Mouse (Mus musculus) stomach, postnatal 0 days (tissue): ENCODE measurements around the gene Klk1b3.

Experiments used
- CTCF ChIP-seq: IDR thresholded peaks from 2 replicates; pipeline ENCODE4 v1.5.1; 2016; ENCODE audit warnings: antibody characterized with exemption, low read depth, mild to moderate bottlenecking, moderate library complexity
- EP300 ChIP-seq: optimal IDR thresholded peaks from 2 replicates; pipeline ENCODE3; 2016; ENCODE audit warnings: antibody characterized with exemption

DNA sequence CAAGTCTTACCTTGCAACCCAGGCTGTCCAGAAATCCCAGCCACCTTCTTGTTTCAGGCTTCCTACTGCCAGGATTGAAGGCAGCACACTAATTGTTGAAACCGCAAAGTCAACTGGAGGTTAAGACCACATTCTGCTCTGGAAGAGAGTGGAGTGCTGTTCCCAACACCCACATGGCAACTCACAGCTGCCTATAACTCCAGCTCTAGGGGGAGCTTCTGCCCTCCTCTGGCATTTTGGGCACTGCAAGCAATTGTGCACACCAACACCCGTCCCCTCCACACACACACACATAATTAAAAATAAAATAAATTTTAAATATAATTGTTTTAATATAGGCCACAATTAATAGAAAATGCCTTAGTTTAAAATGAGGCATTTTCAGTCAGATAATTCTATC lies 43.2 kb downstream of the Klk1b3 start:
- TF ChIP-seq CTCF (peak; percentile 34), EP300 (no peak)
